Mouse (Mus musculus): ENCODE results near the gene Gm20388. TPM values are rescaled to one million over a fixed set of nuclear protein-coding genes. Genes with fewer than 3 reads are reported as not detected.

The Gm20388 gene
- total RNA-seq, 4 experiments from 2014 or later: 0.17 to 15.1 (median 6.6) TPM

GRCm38 (mm10) chr8:122550234-122550994, 2639.8 kb downstream of the Gm20388 start:
- DNase-seq (ENCODE audit: low spot score in 2 of 2): no peak

GRCm38 (mm10) chr8:122550995-122551264, 2640.3 kb downstream of the Gm20388 start:
- DNase-seq (ENCODE audit: low spot score in 2 of 2): no peak

GRCm38 (mm10) chr8:122551265-122552051, 2640.8 kb downstream of the Gm20388 start, which contains the start of gene Piezo1:
Piezo1 (minus strand) TSS chr8:122551329.
- DNase-seq (ENCODE audit: low spot score in 2 of 2): peak in 1 of 2 experiments; percentile 74

- peak in 1 of 2 experiments; percentile 64 for DNase-seq (ENCODE audit: low spot score in 2 of 2)
These were observed 2644.1 kb downstream of the Gm20388 start for GRCm38 (mm10) chr8:122554786-122555185.

- no peak for DNase-seq (ENCODE audit: low spot score in 2 of 2)
These were observed 2645.7 kb downstream of the Gm20388 start for GRCm38 (mm10) chr8:122556030-122557009.

GRCm38 (mm10) chr8:122557248-122558038, 2646.8 kb downstream of the Gm20388 start:
- DNase-seq (ENCODE audit: low spot score in 2 of 2): no peak

- no peak for DNase-seq (ENCODE audit: low spot score in 2 of 2)
These were observed 2648.2 kb downstream of the Gm20388 start for GRCm38 (mm10) chr8:122558671-122559349.

- no peak for DNase-seq (ENCODE audit: low spot score in 2 of 2)
These were observed 2650.6 kb downstream of the Gm20388 start for GRCm38 (mm10) chr8:122561199-122561598.

- DNase-seq (ENCODE audit: low spot score in 2 of 2): no peak
These were observed 2654.0 kb downstream of the Gm20388 start for GRCm38 (mm10) chr8:122564363-122565352.

GRCm38 (mm10) chr8:122566766-122567165, 2656.1 kb downstream of the Gm20388 start:
- no peak for DNase-seq (ENCODE audit: low spot score in 2 of 2)

- DNase-seq (ENCODE audit: low spot score in 2 of 2): peak; percentile 92 to 94
These were observed 2656.9 kb downstream of the Gm20388 start, which contains the start of gene Cdt1 for GRCm38 (mm10) chr8:122567361-122568108. Cdt1 (plus strand) TSS chr8:122568015.

- DNase-seq (ENCODE audit: low spot score in 2 of 2): no peak
These were observed 2657.5 kb downstream of the Gm20388 start for GRCm38 (mm10) chr8:122568109-122568504.

GRCm38 (mm10) chr8:122568881-122569309, 2658.3 kb downstream of the Gm20388 start:
- no peak for DNase-seq (ENCODE audit: low spot score in 2 of 2)

- DNase-seq (ENCODE audit: low spot score in 2 of 2): no peak
These were observed 2658.7 kb downstream of the Gm20388 start for GRCm38 (mm10) chr8:122569329-122569728.

- DNase-seq (ENCODE audit: low spot score in 2 of 2): no peak
These were observed 2659.4 kb downstream of the Gm20388 start for GRCm38 (mm10) chr8:122569996-122570395.

- no peak for DNase-seq (ENCODE audit: low spot score in 2 of 2)
These were observed 2660.5 kb downstream of the Gm20388 start for GRCm38 (mm10) chr8:122571153-122571552.

- DNase-seq (ENCODE audit: low spot score in 2 of 2): no peak
These were observed 2661.2 kb downstream of the Gm20388 start for GRCm38 (mm10) chr8:122571750-122572267.

- DNase-seq (ENCODE audit: low spot score in 2 of 2): no peak
These were observed 2662.1 kb downstream of the Gm20388 start for GRCm38 (mm10) chr8:122572751-122573150.
